Mouse (Mus musculus) left cerebral cortex, postnatal 10 days (tissue): Measurements from ENCODE around the gene Pld3. TPM values are rescaled to one million over a fixed set of nuclear protein-coding genes. Genes with fewer than 3 reads are reported as not detected.

Experiments used
- DNase-seq, 2 experiments: peaks; one replicate each; pipeline ENCODE4 v3.0.0; 2021 to 2022; ENCODE audit warnings: low spot score in 2 of 2, mixed read lengths in 1 of 2; ENCODE audit errors: extremely low spot score in 1 of 2
- intact Hi-C: fragments of 180-260 bp; cut with DNase I; formaldehyde crosslinking; loops from one replicate; pipeline ENCODE4 v1.15.1; 2025
- total RNA-seq, 2 experiments: library from RNA; stranded (reverse); gene quantifications; 2 replicates each; pipeline ENCODE4 v1.2.3; 2021

Gene Pld3
- total RNA-seq, 2 experiments from 2014 or later = 520 to 550 TPM

- intact Hi-C loops = no loop called here
- no peak for DNase-seq
Measured at GRCm38 (mm10) chr7:27493450-27493849, 59.6 kb downstream of the Pld3 start.

- intact Hi-C loops = no loop called here
- no peak for DNase-seq
Measured at GRCm38 (mm10) chr7:27493022-27493421, 60.0 kb downstream of the Pld3 start.

GRCm38 (mm10) chr7:27491856-27492255, 61.2 kb downstream of the Pld3 start:
- intact Hi-C loops = no loop called here
- no peak for DNase-seq

- intact Hi-C loops = no loop called here
- DNase-seq = peak; percentile 66 to 95
Measured at GRCm38 (mm10) chr7:27490543-27491329, 62.3 kb downstream of the Pld3 start.

- intact Hi-C loops = no loop called here
- no peak for DNase-seq
Measured at GRCm38 (mm10) chr7:27490227-27490542, 62.8 kb downstream of the Pld3 start.

- intact Hi-C loops = no loop called here
- peak in 1 of 2 experiments; percentile 50 for DNase-seq
Measured at GRCm38 (mm10) chr7:27489270-27489869, 63.6 kb downstream of the Pld3 start.

GRCm38 (mm10) chr7:27487740-27488268, 65.2 kb downstream of the Pld3 start:
- DNase-seq = peak in 1 of 2 experiments; percentile 91
- intact Hi-C loops = no loop called here

GRCm38 (mm10) chr7:27486770-27487697, 66.0 kb downstream of the Pld3 start, which contains the start of gene Sertad1:
Gene Sertad1 (plus strand): TSS chr7:27486910.
- intact Hi-C loops = no loop called here
- peak; percentile 99 to 100 for DNase-seq

- no peak for DNase-seq
- intact Hi-C loops = no loop called here
Measured at GRCm38 (mm10) chr7:27486102-27486769, 66.8 kb downstream of the Pld3 start.

GRCm38 (mm10) chr7:27483860-27484259, 69.2 kb downstream of the Pld3 start:
- DNase-seq = no peak
- intact Hi-C loops = no loop called here

Other genes starting within 250 kb of the Pld3 start
- 10 to 100 TPM; 52.3 to 57.5 TPM for gene Ltbp4, start 215.5 kb downstream of the Pld3 start, total RNA-seq
- 10 to 100 TPM; 24.7 to 27.9 TPM for gene Shkbp1, start 197.2 kb downstream of the Pld3 start, total RNA-seq
- not detected for gene Gm20479, start 195.8 kb downstream of the Pld3 start, total RNA-seq
- gene Sptbn4, start 105.5 kb downstream of the Pld3 start, total RNA-seq = 10 to 100 TPM; 89.7 to 99.2 TPM
- gene Blvrb, start 105.2 kb downstream of the Pld3 start, total RNA-seq = 10 to 100 TPM; 11.8 to 12.7 TPM
- gene Sertad3, start 79.5 kb downstream of the Pld3 start, total RNA-seq = 1 to 10 TPM; 2.5 to 3.2 TPM
- gene Sertad1, start 66.3 kb downstream of the Pld3 start, total RNA-seq = 1 to 10 TPM; 6.0 to 7.0 TPM
- gene Prx, start 53.9 kb downstream of the Pld3 start, total RNA-seq = 1 to 10 TPM; 1.4 TPM
- gene Hipk4, start 30.0 kb downstream of the Pld3 start, total RNA-seq = under 1 TPM; 0.26 to 0.34 TPM
- gene 2310022A10Rik, start within 50 bp of the Pld3 start, total RNA-seq = 10 to 100 TPM; 23.1 to 26.2 TPM
- gene Akt2, start 38.3 kb upstream of the Pld3 start, total RNA-seq = 100 to 1,000 TPM in 1 of 2 experiments, 10 to 100 TPM in 1; 92.2 to 103 TPM
- 100 to 1,000 TPM; 139 to 145 TPM for gene Ttc9b, start 100.7 kb upstream of the Pld3 start, total RNA-seq
- 100 to 1,000 TPM; 220 to 227 TPM for gene Map3k10, start 121.4 kb upstream of the Pld3 start, total RNA-seq
- gene Zfp607b, start 136.1 kb upstream of the Pld3 start, total RNA-seq = 1 to 10 TPM; 8.3 to 9.8 TPM
- gene Zfp60, start 178.2 kb upstream of the Pld3 start, total RNA-seq = 10 to 100 TPM; 35.7 to 38.8 TPM